Mouse (Mus musculus) ES-E14 (cell line): ENCODE measurements at regions not wholly inside any gene's neighbourhood (a gene's known extent, or its start where the extent isn't known, plus 50 kb on each side); places are given as distances from the start of the nearest gene placed in this dataset.

Experiments
- MAFK ChIP-seq: IDR thresholded peaks from 2 replicates; pipeline ENCODE4 v1.6.1; 2014; ENCODE audit warnings: mild to moderate bottlenecking, low read depth, low read length, inconsistent platforms; ENCODE audit not compliant: insufficient read depth
- ZC3H11A ChIP-seq: IDR thresholded peaks from 2 replicates; pipeline ENCODE4 v1.6.1; 2012; ENCODE audit warnings: low read depth, mild to moderate bottlenecking, inconsistent platforms, low read length, borderline replicate concordance
- ZNF384 ChIP-seq: IDR thresholded peaks from 2 replicates; pipeline ENCODE4 v1.6.1; 2012; ENCODE audit warnings: low read depth, low read length, inconsistent platforms

- no peak for TF ChIP-seq ZC3H11A
- no peak for TF ChIP-seq MAFK
- TF ChIP-seq ZNF384, result no peak
Observed at GRCm38 (mm10) chr9:14175041-14175881, 99.6 kb upstream of the Sesn3 start.
